Mouse (Mus musculus) intestine, embryonic 15.5 days (tissue): ENCODE measurements at regions not wholly inside any gene's neighbourhood (a gene's known extent, or its start where the extent isn't known, plus 50 kb on each side); places are given as distances from the start of the nearest gene placed in this dataset.

Experiments
- ATAC-seq: fragments of 200-750 bp; cut with Nextera tagmentation; 2 replicates; pipeline ENCODE4 v1.8.0; 2017; ENCODE audit warnings: moderate TSS enrichment, moderate library complexity
- H3K27ac ChIP-seq: fragments of 300-500 bp; sonication (generic); 2 replicates; pipeline ENCODE4 v1.5.1; 2015; ENCODE audit warnings: mild to moderate bottlenecking, inconsistent platforms
- H3K27me3 ChIP-seq: fragments of 300-500 bp; sonication (generic); replicated peaks from 2 replicates; pipeline ENCODE4 v1.6.1; 2015; ENCODE audit warnings: inconsistent platforms
- H3K36me3 ChIP-seq: fragments of 300-500 bp; sonication (generic); 2 replicates; pipeline ENCODE4 v1.6.1; 2015; ENCODE audit warnings: inconsistent platforms
- H3K4me1 ChIP-seq: fragments of 300-500 bp; sonication (generic); replicated peaks from 2 replicates; pipeline ENCODE4 v1.6.1; 2015; ENCODE audit warnings: inconsistent platforms
- H3K4me2 ChIP-seq: fragments of 300-500 bp; sonication (generic); replicated peaks from 2 replicates; pipeline ENCODE4 v1.6.1; 2015; ENCODE audit warnings: mild to moderate bottlenecking, inconsistent platforms
- H3K4me3 ChIP-seq: fragments of 300-500 bp; sonication (generic); replicated peaks from 2 replicates; pipeline ENCODE4 v1.5.1; 2015; ENCODE audit warnings: inconsistent platforms
- H3K9ac ChIP-seq: fragments of 300-500 bp; sonication (generic); 2 replicates; pipeline ENCODE4 v1.6.1; 2015; ENCODE audit warnings: inconsistent platforms
- H3K9me3 ChIP-seq: fragments of 300-500 bp; sonication (generic); 2 replicates; pipeline ENCODE4 v1.6.1; 2016; ENCODE audit warnings: inconsistent platforms
- WGBS: fragments of 180-500 bp; shearing (Covaris S2); methylation state at CpG from one replicate; pipeline ENCODE4 v1.1.7; 2015; 5-methylcytosine and 5-hydroxymethylcytosine counted together

- no peak overlapping the region for H3K27ac ChIP-seq
- 81% methylated on average over 6 of the region's 6 CpGs for WGBS
- ATAC-seq, result no peak
These were observed 347.1 kb downstream of the Tfec start for GRCm38 (mm10) chr6:16551131-16551530.

GRCm38 (mm10) chr6:16550445-16550844 lies 347.8 kb downstream of the Tfec start:
- H3K36me3 ChIP-seq, result no peaks in the 10 kb centered on the region
- no peaks in the 10 kb centered on the region for H3K9me3 ChIP-seq
- no peaks in the 10 kb centered on the region for H3K27me3 ChIP-seq
- no peak for ATAC-seq
- 73% methylated on average over 9 of the region's 9 CpGs for WGBS
- no peak overlapping the region for H3K4me2 ChIP-seq
- no peak overlapping the region for H3K9ac ChIP-seq
- H3K4me3 ChIP-seq, result no peak overlapping the region
- H3K4me1 ChIP-seq, result no peaks in the 10 kb centered on the region
- no peak overlapping the region for H3K27ac ChIP-seq

More at GRCm38 (mm10) chr6:16551131-16551530, 347.1 kb downstream of the Tfec start:
- H3K36me3 ChIP-seq, result no peaks in the 10 kb centered on the region
- no peak overlapping the region for H3K9ac ChIP-seq
- H3K4me3 ChIP-seq, result no peak overlapping the region
- no peak overlapping the region for H3K4me2 ChIP-seq
- no peaks in the 10 kb centered on the region for H3K27me3 ChIP-seq
- H3K9me3 ChIP-seq, result no peaks in the 10 kb centered on the region
- no peaks in the 10 kb centered on the region for H3K4me1 ChIP-seq

GRCm38 (mm10) chr6:16514054-16514453 lies 384.2 kb downstream of the Tfec start:
- no peak overlapping the region for H3K27ac ChIP-seq
- no peaks in the 10 kb centered on the region for H3K9me3 ChIP-seq
- no peaks in the 10 kb centered on the region for H3K36me3 ChIP-seq
- H3K27me3 ChIP-seq, result no peaks in the 10 kb centered on the region
- WGBS, result 22% methylated on average over 1 of the region's 1 CpGs
- H3K4me3 ChIP-seq, result no peak overlapping the region
- H3K4me2 ChIP-seq, result no peak overlapping the region
- no peaks in the 10 kb centered on the region for H3K4me1 ChIP-seq
- no peak for ATAC-seq
- no peak overlapping the region for H3K9ac ChIP-seq

- H3K27ac ChIP-seq, result no peak overlapping the region
- H3K4me1 ChIP-seq, result no peaks in the 10 kb centered on the region
These were observed 384.7 kb downstream of the Tfec start for GRCm38 (mm10) chr6:16513541-16513940.

GRCm38 (mm10) chr6:16503836-16504235 lies 394.4 kb downstream of the Tfec start:
- Histone ChIP-seq H3K4me3 (no peak overlapping the region), H3K9ac (no peak overlapping the region), H3K36me3 (no peaks in the 10 kb centered on the region), H3K9me3 (no peaks in the 10 kb centered on the region), H3K27ac (no peak overlapping the region), H3K4me2 (no peak overlapping the region), H3K4me1 (no peaks in the 10 kb centered on the region), H3K27me3 (no peaks in the 10 kb centered on the region)
- no peak for ATAC-seq
- 83% methylated on average over 4 of the region's 4 CpGs for WGBS

More at GRCm38 (mm10) chr6:16513541-16513940, 384.7 kb downstream of the Tfec start:
- ATAC-seq, result no peak
- Histone ChIP-seq H3K27me3 (no peaks in the 10 kb centered on the region), H3K9me3 (no peaks in the 10 kb centered on the region), H3K36me3 (no peaks in the 10 kb centered on the region), H3K4me3 (no peak overlapping the region), H3K4me2 (no peak overlapping the region), H3K9ac (no peak overlapping the region)

- Histone ChIP-seq H3K9ac (no peak overlapping the region), H3K27ac (no peak overlapping the region), H3K9me3 (no peaks in the 10 kb centered on the region), H3K4me2 (no peak overlapping the region), H3K4me1 (no peaks in the 10 kb centered on the region), H3K27me3 (no peaks in the 10 kb centered on the region), H3K36me3 (no peaks in the 10 kb centered on the region), H3K4me3 (no peak overlapping the region)
- WGBS, result 58% methylated on average over 8 of the region's 8 CpGs
- ATAC-seq, result no peak
These were observed 411.1 kb downstream of the Tfec start for GRCm38 (mm10) chr6:16487015-16487630.

- Histone ChIP-seq H3K4me2 (no peak overlapping the region), H3K36me3 (no peaks in the 10 kb centered on the region), H3K27ac (no peak overlapping the region), H3K4me1 (no peaks in the 10 kb centered on the region), H3K4me3 (no peak overlapping the region), H3K9me3 (no peaks in the 10 kb centered on the region), H3K9ac (no peak overlapping the region), H3K27me3 (no peaks in the 10 kb centered on the region)
- no peak for ATAC-seq
- 74% methylated on average over 5 of the region's 5 CpGs for WGBS
These were observed 414.9 kb downstream of the Tfec start for GRCm38 (mm10) chr6:16483295-16483694.

GRCm38 (mm10) chr6:16468693-16469375 lies 429.4 kb downstream of the Tfec start:
- Histone ChIP-seq H3K9ac (no peak overlapping the region), H3K27me3 (no peaks in the 10 kb centered on the region), H3K9me3 (no peaks in the 10 kb centered on the region), H3K27ac (no peak overlapping the region), H3K4me2 (no peak overlapping the region), H3K4me1 (no peaks in the 10 kb centered on the region), H3K4me3 (no peak overlapping the region), H3K36me3 (no peaks in the 10 kb centered on the region)
- peak; percentile 89 for ATAC-seq
- 68% methylated on average over 3 of the region's 3 CpGs for WGBS

- Histone ChIP-seq H3K4me3 (no peak overlapping the region), H3K27ac (no peak overlapping the region), H3K9me3 (no peaks in the 10 kb centered on the region), H3K9ac (no peak overlapping the region), H3K36me3 (no peaks in the 10 kb centered on the region), H3K4me2 (no peak overlapping the region), H3K4me1 (no peaks in the 10 kb centered on the region), H3K27me3 (no peaks in the 10 kb centered on the region)
- 73% methylated on average over 3 of the region's 3 CpGs for WGBS
- no peak for ATAC-seq
These were observed 440.0 kb downstream of the Tfec start for GRCm38 (mm10) chr6:16458279-16458678.
